Mouse (Mus musculus): ENCODE measurements at regions not wholly inside any gene's neighbourhood (a gene's known extent, or its start where the extent isn't known, plus 50 kb on each side); places are given as distances from the start of the nearest gene placed in this dataset.
A peak's percentile ranks its signal among the peaks of the same experiment; 100 is the strongest.

- TF ChIP-seq POLR2A (IDR thresholded peaks at IDR 0.05; ENCODE audit: extremely low read depth, insufficient read depth, low read length) (no peak), CTCF (IDR thresholded peaks at IDR 0.05; ENCODE audit: extremely low read depth, insufficient read depth, low read length) (no peak)
- Histone ChIP-seq H3K4me1 (ENCODE audit: control insufficient read depth, insufficient read depth, low read length) (no peaks in the 10 kb centered on the region), H3K27ac (ENCODE audit: insufficient read depth, low read length) (no peak overlapping the region), H3K4me3 (ENCODE audit: insufficient read depth, low read length) (no peak overlapping the region)
Observed at GRCm38 (mm10) chr2:159004417-159004816, 209.8 kb downstream of the Dhx35 start.

GRCm38 (mm10) chr2:159012725-159013124 is 218.1 kb downstream of the Dhx35 start:
- H3K27ac ChIP-seq (ENCODE audit: insufficient read depth, low read length) = no peak overlapping the region
- no peak overlapping the region for H3K4me3 ChIP-seq (ENCODE audit: insufficient read depth, low read length)
- TF ChIP-seq CTCF (IDR thresholded peaks at IDR 0.05; ENCODE audit: extremely low read depth, insufficient read depth, low read length) (no peak), POLR2A (IDR thresholded peaks at IDR 0.05; ENCODE audit: extremely low read depth, insufficient read depth, low read length) (no peak)

GRCm38 (mm10) chr2:159014553-159014952 is 219.9 kb downstream of the Dhx35 start:
- Histone ChIP-seq H3K27ac (ENCODE audit: insufficient read depth, low read length) (no peak overlapping the region), H3K4me1 (ENCODE audit: control insufficient read depth, insufficient read depth, low read length) (peaks cover under 1% of the 10 kb centered on the region), H3K4me3 (ENCODE audit: insufficient read depth, low read length) (no peak overlapping the region)
- TF ChIP-seq POLR2A (IDR thresholded peaks at IDR 0.05; ENCODE audit: extremely low read depth, insufficient read depth, low read length) (no peak), CTCF (IDR thresholded peaks at IDR 0.05; ENCODE audit: extremely low read depth, insufficient read depth, low read length) (no peak)

More at GRCm38 (mm10) chr2:159012725-159013124, 218.1 kb downstream of the Dhx35 start:
- no peaks in the 10 kb centered on the region for H3K4me1 ChIP-seq (ENCODE audit: control insufficient read depth, insufficient read depth, low read length)

GRCm38 (mm10) chr2:159019921-159020534 is 225.4 kb downstream of the Dhx35 start:
- Histone ChIP-seq H3K27ac (ENCODE audit: insufficient read depth, low read length) (no peak overlapping the region), H3K4me3 (ENCODE audit: insufficient read depth, low read length) (no peak overlapping the region), H3K4me1 (ENCODE audit: control insufficient read depth, insufficient read depth, low read length) (peaks cover 7% of the 10 kb centered on the region)
- TF ChIP-seq POLR2A (IDR thresholded peaks at IDR 0.05; ENCODE audit: extremely low read depth, insufficient read depth, low read length) (no peak), CTCF (IDR thresholded peaks at IDR 0.05; ENCODE audit: extremely low read depth, insufficient read depth, low read length) (no peak)

- Histone ChIP-seq H3K27ac (ENCODE audit: insufficient read depth, low read length) (no peak overlapping the region), H3K4me3 (ENCODE audit: insufficient read depth, low read length) (no peak overlapping the region), H3K4me1 (ENCODE audit: control insufficient read depth, insufficient read depth, low read length) (no peaks in the 10 kb centered on the region)
- TF ChIP-seq POLR2A (IDR thresholded peaks at IDR 0.05; ENCODE audit: extremely low read depth, insufficient read depth, low read length) (no peak), CTCF (IDR thresholded peaks at IDR 0.05; ENCODE audit: extremely low read depth, insufficient read depth, low read length) (no peak)
Observed at GRCm38 (mm10) chr2:159032147-159032546, 237.5 kb downstream of the Dhx35 start.

GRCm38 (mm10) chr2:159039916-159040315 is 245.3 kb downstream of the Dhx35 start:
- H3K4me1 ChIP-seq (ENCODE audit: control insufficient read depth, insufficient read depth, low read length) = no peaks in the 10 kb centered on the region
- TF ChIP-seq POLR2A (IDR thresholded peaks at IDR 0.05; ENCODE audit: extremely low read depth, insufficient read depth, low read length) (no peak), CTCF (IDR thresholded peaks at IDR 0.05; ENCODE audit: extremely low read depth, insufficient read depth, low read length) (no peak)
- H3K27ac ChIP-seq (ENCODE audit: insufficient read depth, low read length) = no peak overlapping the region
- H3K4me3 ChIP-seq (ENCODE audit: insufficient read depth, low read length) = no peak overlapping the region

GRCm38 (mm10) chr2:159053534-159053933 is 258.9 kb downstream of the Dhx35 start:
- TF ChIP-seq POLR2A (IDR thresholded peaks at IDR 0.05; ENCODE audit: extremely low read depth, insufficient read depth, low read length) (no peak), CTCF (IDR thresholded peaks at IDR 0.05; ENCODE audit: extremely low read depth, insufficient read depth, low read length) (no peak)
- Histone ChIP-seq H3K4me1 (ENCODE audit: control insufficient read depth, insufficient read depth, low read length) (no peaks in the 10 kb centered on the region), H3K4me3 (ENCODE audit: insufficient read depth, low read length) (no peak overlapping the region), H3K27ac (ENCODE audit: insufficient read depth, low read length) (no peak overlapping the region)

GRCm38 (mm10) chr2:159053936-159054335 is 259.3 kb downstream of the Dhx35 start:
- no peak overlapping the region for H3K27ac ChIP-seq (ENCODE audit: insufficient read depth, low read length)

GRCm38 (mm10) chr2:159054451-159054850 is 259.8 kb downstream of the Dhx35 start:
- TF ChIP-seq CTCF (IDR thresholded peaks at IDR 0.05; ENCODE audit: extremely low read depth, insufficient read depth, low read length) = no peak
- no peak for TF ChIP-seq POLR2A (IDR thresholded peaks at IDR 0.05; ENCODE audit: extremely low read depth, insufficient read depth, low read length)
- no peak overlapping the region for H3K4me3 ChIP-seq (ENCODE audit: insufficient read depth, low read length)
- no peaks in the 10 kb centered on the region for H3K4me1 ChIP-seq (ENCODE audit: control insufficient read depth, insufficient read depth, low read length)
- H3K27ac ChIP-seq (ENCODE audit: insufficient read depth, low read length) = no peak overlapping the region

More at GRCm38 (mm10) chr2:159053936-159054335, 259.3 kb downstream of the Dhx35 start:
- Histone ChIP-seq H3K4me3 (ENCODE audit: insufficient read depth, low read length) (no peak overlapping the region), H3K4me1 (ENCODE audit: control insufficient read depth, insufficient read depth, low read length) (no peaks in the 10 kb centered on the region)
- peak; percentile 96 for TF ChIP-seq CTCF (IDR thresholded peaks at IDR 0.05; ENCODE audit: extremely low read depth, insufficient read depth, low read length)
- no peak for TF ChIP-seq POLR2A (IDR thresholded peaks at IDR 0.05; ENCODE audit: extremely low read depth, insufficient read depth, low read length)

- Histone ChIP-seq H3K27ac (ENCODE audit: insufficient read depth, low read length) (no peak overlapping the region), H3K4me1 (ENCODE audit: control insufficient read depth, insufficient read depth, low read length) (no peaks in the 10 kb centered on the region), H3K4me3 (ENCODE audit: insufficient read depth, low read length) (no peak overlapping the region)
- TF ChIP-seq CTCF (IDR thresholded peaks at IDR 0.05; ENCODE audit: extremely low read depth, insufficient read depth, low read length) (no peak), POLR2A (IDR thresholded peaks at IDR 0.05; ENCODE audit: extremely low read depth, insufficient read depth, low read length) (no peak)
Observed at GRCm38 (mm10) chr2:159055780-159056179, 261.2 kb downstream of the Dhx35 start.

Measured in cortical plate, adult 2 months (tissue).